Mouse (Mus musculus) brain, embryonic 14.5 days (tissue): ENCODE data around the gene Myo1g.

Experiments used
- CTCF ChIP-seq: fragments of 200-500 bp; IDR thresholded peaks from 2 replicates; pipeline ENCODE4 v1.5.1; 2012; ENCODE audit warnings: inconsistent platforms, mild to moderate bottlenecking, moderate library complexity, borderline replicate concordance; ENCODE audit not compliant: insufficient read depth, insufficient read length; ENCODE audit errors: extremely low read depth
- POLR2A ChIP-seq: fragments of 200-500 bp; IDR thresholded peaks from 2 replicates; pipeline ENCODE4 v1.6.1; 2012; ENCODE audit warnings: mild to moderate bottlenecking, inconsistent platforms, borderline replicate concordance; ENCODE audit not compliant: poor library complexity, insufficient read depth, insufficient read length, severe bottlenecking; ENCODE audit errors: extremely low read depth

GRCm38 (mm10) chr11:6484244-6484959 is 36.4 kb downstream of the Myo1g start:
- TF ChIP-seq POLR2A (no peak), CTCF (no peak)
